Mouse (Mus musculus): ENCODE data around the gene Scn10a.

DNA sequence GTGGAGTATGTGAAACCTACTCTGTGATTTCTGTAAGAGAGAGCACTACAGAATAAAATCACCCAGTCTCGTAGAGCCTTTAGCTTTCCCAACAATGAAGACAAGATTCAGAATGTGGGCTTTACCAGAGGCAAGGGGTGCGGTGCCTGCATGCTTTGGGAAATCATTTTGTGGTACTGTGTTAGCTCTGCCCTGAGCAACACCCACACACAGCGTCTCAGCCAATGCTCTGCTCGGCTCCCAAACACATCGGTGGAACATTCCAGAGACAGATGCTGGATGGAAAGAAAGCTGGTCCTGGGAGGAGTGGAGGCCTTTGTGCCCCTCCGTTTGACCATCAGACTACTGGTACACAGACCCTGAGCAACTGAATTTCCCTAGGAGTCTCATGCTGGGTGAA, 104.3 kb downstream of the Scn10a start:
- TF ChIP-seq POLR2A (IDR thresholded peaks at IDR 0.05; ENCODE audit: extremely low read depth, insufficient read depth, low read length) (no peak), CTCF (IDR thresholded peaks at IDR 0.05; ENCODE audit: low read depth, low read length) (no peak)

All from liver, adult 2 months (tissue).